Mouse (Mus musculus): ENCODE measurements around the gene 4933417A18Rik.
A peak's percentile ranks its signal among the peaks of the same experiment; 100 is the strongest.
"Not testable (repeated sequence)": the region's sequence is repeated elsewhere in the genome, so short reads cannot be mapped to it uniquely, and the experiment has no call there.

4933417A18Rik gene

DNA sequence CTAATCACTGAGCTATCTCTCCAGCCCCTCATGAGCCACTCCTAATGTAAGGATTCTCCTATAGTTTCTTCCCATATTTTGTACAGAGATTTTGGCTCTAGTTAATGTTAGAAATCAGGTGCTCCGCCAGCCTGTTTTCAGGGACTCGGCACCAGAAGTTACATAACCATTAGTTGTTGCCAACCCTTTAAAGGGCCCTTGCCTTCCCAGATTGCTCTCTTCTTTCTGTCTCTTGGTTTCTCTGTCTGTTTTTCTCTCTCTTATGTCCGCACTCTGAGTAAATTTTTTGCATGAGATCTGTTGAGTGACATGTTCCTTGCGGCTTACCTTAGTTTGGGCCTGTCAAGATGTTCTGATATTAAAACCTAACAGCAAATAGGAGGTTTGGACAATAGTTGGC, 51.9 kb downstream of the 4933417A18Rik start:
- no peak for DNase-seq

GRCm38 (mm10) chr13:34977410-34977809, 53.2 kb downstream of the 4933417A18Rik start:
- DNase-seq, result no peak

DNA sequence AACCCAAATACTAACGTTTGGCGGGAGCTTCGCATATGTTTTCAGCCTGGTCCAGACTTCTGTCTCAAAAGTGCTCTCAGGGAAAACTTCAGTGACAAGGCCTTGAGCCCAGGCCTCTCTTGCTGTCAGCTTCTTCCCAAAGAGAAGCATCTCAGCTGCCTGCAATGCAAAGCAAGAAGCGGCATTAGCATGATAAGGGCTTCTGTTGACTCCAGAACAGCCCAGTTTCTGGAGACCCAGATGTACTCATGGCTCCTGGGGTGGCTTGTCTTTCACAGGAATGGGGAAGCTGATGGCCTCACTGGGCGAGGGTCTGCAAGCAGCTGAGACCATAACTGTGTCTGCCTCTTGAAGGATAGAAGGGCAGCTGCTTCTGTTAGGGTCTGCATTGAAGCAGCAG, 54.4 kb downstream of the 4933417A18Rik start:
- DNase-seq, result not testable (repeated sequence)

DNA sequence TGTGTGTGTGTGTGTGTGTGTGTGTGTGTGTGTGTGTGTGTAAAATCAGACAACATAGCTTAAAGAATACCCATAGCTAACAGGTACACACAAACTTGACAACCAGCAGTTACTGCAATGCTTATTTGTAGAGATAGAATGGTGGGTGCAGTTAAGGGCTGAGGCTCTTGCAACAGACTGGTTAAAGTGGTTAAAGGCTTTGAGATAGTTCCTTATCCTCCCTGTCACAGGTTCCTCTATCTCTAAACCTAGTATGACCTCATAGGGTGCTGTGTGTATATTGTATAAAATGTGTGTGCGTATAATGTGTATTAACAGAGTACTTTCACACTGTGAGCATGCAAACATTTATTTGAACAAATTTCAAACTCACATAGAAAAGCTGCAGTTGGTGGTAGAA, 59.3 kb downstream of the 4933417A18Rik start:
- DNase-seq, result not testable (repeated sequence)

DNA sequence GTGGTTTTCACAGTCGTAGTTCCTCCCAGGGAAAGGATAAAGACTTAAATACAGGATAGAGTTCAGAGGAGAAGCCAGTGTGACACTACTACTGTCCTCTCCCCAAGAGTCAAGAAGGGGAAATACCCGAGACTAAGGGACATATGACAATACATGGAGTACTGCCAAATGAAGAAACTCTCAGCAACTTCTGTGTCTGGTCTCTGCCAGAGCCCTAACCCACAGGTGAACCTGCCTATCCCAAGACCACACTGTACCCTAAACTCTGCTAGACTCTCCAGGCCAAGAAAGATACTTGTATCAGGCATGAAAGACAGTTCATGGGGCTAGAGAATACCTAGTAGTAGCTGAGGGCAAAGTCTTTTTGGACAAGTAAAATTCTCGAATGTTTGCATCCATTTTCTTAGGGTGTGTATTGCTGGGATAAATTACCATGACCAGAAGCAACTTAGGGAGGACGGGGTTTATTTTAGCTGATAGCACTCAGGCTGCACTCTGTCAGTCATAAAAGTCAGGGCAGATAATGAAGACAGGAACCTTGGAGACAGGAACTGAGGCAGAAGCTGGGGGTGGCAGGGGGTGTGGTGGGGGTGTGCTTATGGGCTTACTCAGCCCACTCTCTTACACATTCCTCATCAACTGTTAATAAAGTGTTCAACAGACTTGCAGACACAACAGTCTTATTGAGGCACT, 67.5 kb downstream of the 4933417A18Rik start:
- DNase-seq, result no peak

DNA sequence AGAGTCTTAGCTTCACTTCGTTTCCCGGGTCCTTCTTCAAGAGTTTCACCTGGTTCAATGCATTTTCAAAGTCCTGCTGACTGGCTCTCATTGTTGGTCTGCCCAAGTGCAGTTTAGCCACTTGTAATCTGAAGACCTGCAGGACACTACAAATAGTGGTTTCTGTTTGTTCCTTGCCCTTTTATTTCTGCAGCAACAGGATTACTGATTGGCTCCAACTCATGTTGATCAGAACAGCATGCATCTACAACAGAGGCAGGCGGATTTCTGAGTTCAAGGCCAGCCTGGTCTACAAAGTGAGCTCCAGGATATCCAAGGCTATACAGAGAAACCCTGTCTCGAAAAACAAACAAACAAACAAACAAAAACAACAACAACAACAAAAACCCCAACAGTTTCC, 68.9 kb downstream of the 4933417A18Rik start:
- no peak for DNase-seq

DNA sequence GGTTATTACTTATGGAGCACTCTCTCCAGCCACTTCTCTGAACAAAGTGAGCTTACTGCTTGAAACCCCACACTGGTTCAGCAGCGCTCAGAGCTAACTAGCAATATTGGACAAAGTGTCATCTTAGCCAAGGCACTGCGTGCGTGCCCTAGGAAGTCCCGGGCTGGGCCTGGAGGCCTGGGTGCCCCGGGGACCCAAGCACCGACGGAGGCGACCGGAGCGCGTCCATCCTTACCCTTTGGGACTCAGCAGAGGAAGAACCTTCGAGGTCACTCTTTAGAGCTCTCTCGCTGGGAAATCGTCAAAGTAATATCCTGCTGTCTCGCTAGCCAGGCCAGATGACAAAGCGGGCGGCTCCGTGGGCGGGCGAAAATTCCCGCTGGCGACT, 69.4 kb downstream of the 4933417A18Rik start:
- no peak for DNase-seq

GRCm38 (mm10) chr13:34993983-34994811, 70.0 kb downstream of the 4933417A18Rik start:
- DNase-seq, result peak; percentile 95

DNA sequence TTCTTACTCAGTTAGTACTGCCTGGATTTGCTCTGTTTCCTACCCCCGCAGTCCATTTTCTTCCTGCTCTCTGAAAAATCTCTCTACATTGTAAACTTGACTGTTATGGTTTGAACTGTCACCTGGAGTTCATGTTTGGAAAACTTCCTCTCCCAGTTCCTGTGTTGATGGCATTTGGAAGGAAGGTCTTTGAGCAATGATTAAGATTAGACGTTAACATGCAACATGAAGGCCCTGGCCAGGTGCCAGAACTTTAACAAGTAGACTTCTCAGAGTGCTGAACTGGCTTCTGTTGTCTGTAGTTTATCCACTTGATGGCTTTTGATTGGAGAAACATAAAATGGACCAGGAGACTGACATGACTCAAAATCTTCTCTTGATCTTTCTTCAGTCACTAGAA, 71.7 kb downstream of the 4933417A18Rik start:
- no peak for DNase-seq

Measured in cerebellum, adult 9-11 months (tissue).